Mouse (Mus musculus) bone marrow, adult 2 months (tissue): ENCODE measurements at regions not wholly inside any gene's neighbourhood (a gene's known extent, or its start where the extent isn't known, plus 50 kb on each side); places are given as distances from the start of the nearest gene placed in this dataset.

ENCODE experiments used
- H3K27ac ChIP-seq: fragments of 200-500 bp; 2 replicates; pipeline ENCODE4 v1.5.1; 2012; ENCODE audit warnings: low read depth, mild to moderate bottlenecking, control low read depth, inconsistent platforms, low read length; ENCODE audit not compliant: control insufficient read depth, poor library complexity, insufficient read depth
- H3K4me1 ChIP-seq: fragments of 200-500 bp; 2 replicates; pipeline ENCODE4 v1.6.1; 2011; ENCODE audit warnings: low read length; ENCODE audit not compliant: control insufficient read depth, insufficient read depth
- H3K4me3 ChIP-seq: fragments of 200-500 bp; replicated peaks from 2 replicates; pipeline ENCODE3; 2011; ENCODE audit warnings: mild to moderate bottlenecking, low read depth, low read length, control low read depth; ENCODE audit not compliant: control insufficient read depth
- CTCF ChIP-seq: fragments of 200-500 bp; IDR thresholded peaks from 2 replicates; pipeline ENCODE4 v1.5.1; 2011; ENCODE audit warnings: low read length, control low read depth; ENCODE audit not compliant: control insufficient read depth, insufficient read depth
- POLR2A ChIP-seq: fragments of 200-500 bp; IDR thresholded peaks from 2 replicates; pipeline ENCODE4 v1.6.1; 2011; ENCODE audit warnings: low read depth, mild to moderate bottlenecking, control low read depth, low read length, borderline replicate concordance; ENCODE audit not compliant: control insufficient read depth
- WGBS: fragments of 180-500 bp; shearing (Covaris S2); methylation state at CpG from one replicate; pipeline ENCODE4 v1.1.7; 2018; 5-methylcytosine and 5-hydroxymethylcytosine counted together

- H3K4me1 ChIP-seq: peaks cover 2% of the 10 kb centered on the region; the same call in 1 of the 2 replicates
- WGBS: 61% methylated on average over 4 of the region's 4 CpGs
Observed at GRCm38 (mm10) chr7:73644362-73644904, 95.7 kb upstream of the Fam174b start.

GRCm38 (mm10) chr7:73643993-73644335 lies 96.1 kb upstream of the Fam174b start:
- H3K27ac ChIP-seq: no peak overlapping the region
- WGBS: 54% methylated on average over 10 of the region's 10 CpGs
- TF ChIP-seq POLR2A (no peak), CTCF (no peak)
- no peak overlapping the region for H3K4me3 ChIP-seq
- H3K4me1 ChIP-seq: peaks cover 2% of the 10 kb centered on the region; the same call in 1 of the 2 replicates

More at GRCm38 (mm10) chr7:73644362-73644904, 95.7 kb upstream of the Fam174b start:
- Histone ChIP-seq H3K27ac (no peak overlapping the region), H3K4me3 (no peak overlapping the region)
- TF ChIP-seq POLR2A (no peak), CTCF (no peak)

GRCm38 (mm10) chr7:73643306-73643992 lies 96.7 kb upstream of the Fam174b start:
- WGBS: 74% methylated on average over 19 of the region's 19 CpGs
- Histone ChIP-seq H3K27ac (no peak overlapping the region; the same call in 1 of the 2 replicates), H3K4me1 (peaks cover 2% of the 10 kb centered on the region; the same call in 1 of the 2 replicates), H3K4me3 (no peak overlapping the region)
- TF ChIP-seq CTCF (no peak), POLR2A (no peak)

- no peak for TF ChIP-seq POLR2A
- no peak for TF ChIP-seq CTCF
- no peak overlapping the region for H3K27ac ChIP-seq
- H3K4me3 ChIP-seq: no peak overlapping the region
- 48% methylated on average over 2 of the region's 2 CpGs for WGBS
- peaks cover 2% of the 10 kb centered on the region; the same call in 1 of the 2 replicates for H3K4me1 ChIP-seq
Observed at GRCm38 (mm10) chr7:73640194-73640593, 98.6 kb upstream of the Chd2 start.

GRCm38 (mm10) chr7:73637810-73638125 lies 96.1 kb upstream of the Chd2 start:
- no peak overlapping the region for H3K4me3 ChIP-seq
- H3K4me1 ChIP-seq: peaks cover 2% of the 10 kb centered on the region; the same call in 1 of the 2 replicates
- no peak overlapping the region for H3K27ac ChIP-seq
- TF ChIP-seq CTCF (no peak), POLR2A (no peak)
- WGBS: 74% methylated on average over 4 of the region's 4 CpGs

GRCm38 (mm10) chr7:73637101-73637809 lies 95.6 kb upstream of the Chd2 start:
- peaks cover 2% of the 10 kb centered on the region; the same call in 1 of the 2 replicates for H3K4me1 ChIP-seq
- TF ChIP-seq CTCF (no peak), POLR2A (no peak)
- 73% methylated on average over 5 of the region's 5 CpGs for WGBS
- H3K27ac ChIP-seq: no peak overlapping the region
- no peak overlapping the region for H3K4me3 ChIP-seq

- 87% methylated on average over 9 of the region's 9 CpGs for WGBS
- Histone ChIP-seq H3K4me3 (no peak overlapping the region), H3K27ac (no peak overlapping the region), H3K4me1 (peaks cover under 1% of the 10 kb centered on the region; the same call in 1 of the 2 replicates)
- TF ChIP-seq CTCF (no peak), POLR2A (no peak)
Observed at GRCm38 (mm10) chr7:73635422-73635821, 93.8 kb upstream of the Chd2 start.

- H3K4me1 ChIP-seq: no peaks in the 10 kb centered on the region
- WGBS: 86% methylated on average over 7 of the region's 7 CpGs
- H3K27ac ChIP-seq: no peak overlapping the region
- TF ChIP-seq CTCF (no peak), POLR2A (no peak)
- H3K4me3 ChIP-seq: no peak overlapping the region
Observed at GRCm38 (mm10) chr7:73630790-73631189, 89.2 kb upstream of the Chd2 start.
